Mouse (Mus musculus) heart, embryonic 16.5 days (tissue): ENCODE measurements around the gene Slc7a7. TPM values are rescaled to one million over a fixed set of nuclear protein-coding genes. Genes with fewer than 3 reads are reported as not detected.

Experiments used
- ATAC-seq: fragments of 200-750 bp; cut with Nextera tagmentation; replicated peaks from 2 replicates; pipeline ENCODE4 v1.8.0; 2017; ENCODE audit warnings: moderate number of reproducible peaks; ENCODE audit not compliant: insufficient read depth, low FRiP score; ENCODE audit errors: extremely low read depth
- H3K27ac ChIP-seq: fragments of 300-500 bp; sonication (generic); 2 replicates; pipeline ENCODE4 v1.5.1; 2014; ENCODE audit warnings: mild to moderate bottlenecking, low read length, control low read depth, moderate library complexity
- H3K27me3 ChIP-seq: fragments of 300-500 bp; sonication (generic); 2 replicates; pipeline ENCODE4 v1.6.1; 2014; ENCODE audit warnings: low read length, mixed read lengths; ENCODE audit not compliant: control insufficient read depth, insufficient read depth
- H3K36me3 ChIP-seq: fragments of 300-500 bp; sonication (generic); 2 replicates; pipeline ENCODE4 v1.6.1; 2014; ENCODE audit not compliant: control insufficient read depth, insufficient read depth
- H3K4me1 ChIP-seq: fragments of 300-500 bp; sonication (generic); 2 replicates; pipeline ENCODE4 v1.6.1; 2014; ENCODE audit warnings: low read length, mixed read lengths; ENCODE audit not compliant: control insufficient read depth, insufficient read depth
- H3K4me2 ChIP-seq: fragments of 300-500 bp; sonication (generic); 2 replicates; pipeline ENCODE4 v1.6.1; 2014; ENCODE audit warnings: low read depth, mild to moderate bottlenecking, control low read depth, low read length
- H3K4me3 ChIP-seq: fragments of 300-500 bp; sonication (generic); 2 replicates; pipeline ENCODE4 v1.5.1; 2014; ENCODE audit warnings: mild to moderate bottlenecking, control low read depth, low read length
- H3K9ac ChIP-seq: fragments of 300-500 bp; sonication (generic); 2 replicates; pipeline ENCODE4 v1.6.1; 2014; ENCODE audit warnings: low read length, control low read depth
- H3K9me3 ChIP-seq: fragments of 300-500 bp; sonication (generic); replicated peaks from 2 replicates; pipeline ENCODE4 v1.6.1; 2016; ENCODE audit warnings: low read length; ENCODE audit not compliant: control insufficient read depth
- WGBS: fragments of 180-500 bp; shearing (Covaris S2); extraction: QIAGEN DNeasy Blood & Tissue Kit; methylation state at CpG from one replicate; pipeline ENCODE4 v1.1.7; 2014; 5-methylcytosine and 5-hydroxymethylcytosine counted together
- polyA plus RNA-seq: library from polyadenylated mRNA; unstranded; fragments of >200 nt; fragmentation: Nextera tagmentation; extraction: Ambion mirVana; gene quantifications from 2 replicates; pipeline ENCODE4 v1.2.1, GENCODE M21; 2015

The Slc7a7 gene
- polyA plus RNA-seq, 1 experiment from 2014 or later = 12.3 TPM

GRCm38 (mm10) chr14:54372923-54373322, 44.7 kb downstream of the Slc7a7 start:
- no peak overlapping the region for H3K27ac ChIP-seq
- H3K4me2 ChIP-seq = no peak overlapping the region
- no peak for ATAC-seq
- no peak overlapping the region for H3K4me3 ChIP-seq
- no peak overlapping the region for H3K9ac ChIP-seq
- WGBS = 91% methylated on average over 9 of the region's 9 CpGs
- H3K9me3 ChIP-seq = no peaks in the 10 kb centered on the region
- no peaks in the 10 kb centered on the region for H3K4me1 ChIP-seq
- H3K27me3 ChIP-seq = no peaks in the 10 kb centered on the region
- peaks cover 36% of the 10 kb centered on the region for H3K36me3 ChIP-seq

- ATAC-seq = no peak
- no peak overlapping the region for H3K9ac ChIP-seq
- H3K27me3 ChIP-seq = no peaks in the 10 kb centered on the region
- no peak overlapping the region for H3K4me2 ChIP-seq
- H3K4me1 ChIP-seq = no peaks in the 10 kb centered on the region
- WGBS = 97% methylated on average over 10 of the region's 10 CpGs
- no peak overlapping the region for H3K27ac ChIP-seq
- H3K9me3 ChIP-seq = no peaks in the 10 kb centered on the region
- H3K4me3 ChIP-seq = no peak overlapping the region
- peaks cover 49% of the 10 kb centered on the region for H3K36me3 ChIP-seq
Measured at GRCm38 (mm10) chr14:54371460-54371859, 46.1 kb downstream of the Slc7a7 start.

- H3K4me2 ChIP-seq = no peak overlapping the region
- no peak overlapping the region for H3K4me3 ChIP-seq
- peaks cover 50% of the 10 kb centered on the region for H3K36me3 ChIP-seq
- H3K27me3 ChIP-seq = no peaks in the 10 kb centered on the region
- WGBS = 92% methylated on average over 6 of the region's 6 CpGs
- no peak overlapping the region for H3K27ac ChIP-seq
- H3K9me3 ChIP-seq = no peaks in the 10 kb centered on the region
- no peaks in the 10 kb centered on the region for H3K4me1 ChIP-seq
- no peak overlapping the region for H3K9ac ChIP-seq
- no peak for ATAC-seq
Measured at GRCm38 (mm10) chr14:54370595-54370994, 47.0 kb downstream of the Slc7a7 start.

GRCm38 (mm10) chr14:54369372-54369771, 48.2 kb downstream of the Slc7a7 start:
- Histone ChIP-seq H3K27ac (no peak overlapping the region), H3K9ac (no peak overlapping the region), H3K9me3 (no peaks in the 10 kb centered on the region), H3K27me3 (no peaks in the 10 kb centered on the region), H3K4me3 (no peak overlapping the region), H3K4me2 (no peak overlapping the region), H3K4me1 (no peaks in the 10 kb centered on the region), H3K36me3 (peaks cover 53% of the 10 kb centered on the region)
- 91% methylated on average over 3 of the region's 3 CpGs for WGBS
- no peak for ATAC-seq

- no peak overlapping the region for H3K27ac ChIP-seq
- ATAC-seq = peak; percentile 50; the same call in 1 of the 2 replicates
- peaks cover 4% of the 10 kb centered on the region for H3K4me1 ChIP-seq
- H3K27me3 ChIP-seq = no peaks in the 10 kb centered on the region
- no peaks in the 10 kb centered on the region for H3K9me3 ChIP-seq
- H3K36me3 ChIP-seq = peaks cover 67% of the 10 kb centered on the region
- 82% methylated on average over 18 of the region's 18 CpGs for WGBS
- no peak overlapping the region for H3K4me3 ChIP-seq
- no peak overlapping the region for H3K9ac ChIP-seq
- H3K4me2 ChIP-seq = no peak overlapping the region
Measured at GRCm38 (mm10) chr14:54367429-54368060, 50.0 kb downstream of the Slc7a7 start.

- ATAC-seq = no peak
- Histone ChIP-seq H3K36me3 (peaks cover 64% of the 10 kb centered on the region), H3K27ac (no peak overlapping the region), H3K4me3 (no peak overlapping the region), H3K9me3 (no peaks in the 10 kb centered on the region), H3K9ac (no peak overlapping the region), H3K4me2 (no peak overlapping the region), H3K4me1 (peaks cover 11% of the 10 kb centered on the region), H3K27me3 (no peaks in the 10 kb centered on the region)
- WGBS = 82% methylated on average over 10 of the region's 10 CpGs
Measured at GRCm38 (mm10) chr14:54366581-54366980, 51.0 kb downstream of the Slc7a7 start.

GRCm38 (mm10) chr14:54365026-54365645, 52.4 kb downstream of the Slc7a7 start:
- H3K36me3 ChIP-seq = peaks cover 56% of the 10 kb centered on the region
- ATAC-seq = no peak
- H3K4me2 ChIP-seq = no peak overlapping the region
- no peak overlapping the region for H3K4me3 ChIP-seq
- peaks cover 12% of the 10 kb centered on the region for H3K4me1 ChIP-seq
- no peak overlapping the region for H3K9ac ChIP-seq
- WGBS = 83% methylated on average over 5 of the region's 5 CpGs
- H3K9me3 ChIP-seq = no peaks in the 10 kb centered on the region
- H3K27me3 ChIP-seq = no peaks in the 10 kb centered on the region
- no peak overlapping the region for H3K27ac ChIP-seq

- Histone ChIP-seq H3K9ac (no peak overlapping the region), H3K4me2 (no peak overlapping the region), H3K27ac (no peak overlapping the region), H3K4me1 (peaks cover 12% of the 10 kb centered on the region), H3K36me3 (peaks cover 36% of the 10 kb centered on the region), H3K9me3 (no peaks in the 10 kb centered on the region), H3K27me3 (no peaks in the 10 kb centered on the region), H3K4me3 (no peak overlapping the region)
- 90% methylated on average over 8 of the region's 8 CpGs for WGBS
- no peak for ATAC-seq
Measured at GRCm38 (mm10) chr14:54363156-54363555, 54.4 kb downstream of the Slc7a7 start.

GRCm38 (mm10) chr14:54360577-54361340, 56.8 kb downstream of the Slc7a7 start, which contains the start of gene Oxa1l:
Gene Oxa1l, plus strand, starts transcription at chr14:54360834.
- Histone ChIP-seq H3K9me3 (no peaks in the 10 kb centered on the region), H3K27ac (peak within 1 kb of the TSS; percentile 78), H3K4me1 (peaks cover 12% of the 10 kb centered on the region), H3K4me2 (peak within 1 kb of the TSS; percentile 92), H3K9ac (peak within 1 kb of the TSS; percentile 87), H3K4me3 (peak within 1 kb of the TSS; percentile 74), H3K36me3 (peaks cover 19% of the 10 kb centered on the region), H3K27me3 (no peaks in the 10 kb centered on the region)
- peak; percentile 90 for ATAC-seq
- WGBS = under 1% methylated on average over 48 of the region's 48 CpGs
